Mouse (Mus musculus): Measurements from ENCODE around the gene Arfrp1.

DNA sequence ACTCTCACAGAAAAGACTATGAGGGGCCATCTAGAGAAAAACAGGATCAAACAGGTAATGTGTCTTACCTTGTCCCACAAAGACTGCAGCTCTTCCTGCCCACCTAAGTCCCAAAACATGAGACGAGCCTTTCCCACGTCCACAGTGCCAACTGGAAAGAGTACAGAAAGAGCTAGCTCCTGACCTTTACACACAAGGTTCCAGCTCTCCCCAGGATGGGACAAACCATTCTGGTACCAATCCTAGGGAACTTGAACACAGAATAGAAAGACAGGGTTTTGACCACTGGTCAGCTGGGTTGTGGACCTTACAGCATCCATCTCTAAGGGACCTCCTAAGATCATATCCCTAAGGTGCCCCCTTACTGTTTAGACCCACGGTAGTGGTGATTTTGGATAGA lies 1.3 kb downstream of the Arfrp1 start:
- TF ChIP-seq MAFK (IDR thresholded peaks at IDR 0.05; ENCODE audit: insufficient read depth, low read depth, low read length) (no peak), ZNF384 (IDR thresholded peaks at IDR 0.05; ENCODE audit: low read depth, low read length) (no peak)
